Mouse (Mus musculus): Measurements from ENCODE around the gene Tc2n.
"Not testable (repeated sequence)": the region's sequence is repeated elsewhere in the genome, so short reads cannot be mapped to it uniquely, and the experiment has no call there.

Tc2n gene

GRCm38 (mm10) chr12:101718054-101718754 lies at the start of gene Tc2n:
Tc2n (minus strand) TSS chr12:101718523.
- peak; percentile 88 for DNase-seq (ENCODE audit: extremely low spot score)

GRCm38 (mm10) chr12:101767306-101768053 lies 49.2 kb upstream of the Tc2n start:
- DNase-seq (ENCODE audit: extremely low spot score) = no peak

- no peak for DNase-seq (ENCODE audit: extremely low spot score)
Observed at GRCm38 (mm10) chr12:101766228-101766852, 48.0 kb upstream of the Tc2n start.

- DNase-seq (ENCODE audit: extremely low spot score) = no peak
Observed at GRCm38 (mm10) chr12:101764870-101765269, 46.5 kb upstream of the Tc2n start.

- no peak for DNase-seq (ENCODE audit: extremely low spot score)
Observed at GRCm38 (mm10) chr12:101763065-101763464, 44.7 kb upstream of the Tc2n start.

GRCm38 (mm10) chr12:101762054-101762453 lies 43.7 kb upstream of the Tc2n start:
- no peak for DNase-seq (ENCODE audit: extremely low spot score)

- DNase-seq (ENCODE audit: extremely low spot score) = no peak
Observed at GRCm38 (mm10) chr12:101759440-101760045, 41.2 kb upstream of the Tc2n start.

GRCm38 (mm10) chr12:101758698-101759097 lies 40.4 kb upstream of the Tc2n start:
- DNase-seq (ENCODE audit: extremely low spot score) = no peak

- DNase-seq (ENCODE audit: extremely low spot score) = no peak
Observed at GRCm38 (mm10) chr12:101742375-101742774, 24.1 kb upstream of the Tc2n start.

- DNase-seq (ENCODE audit: extremely low spot score) = no peak
Observed at GRCm38 (mm10) chr12:101740486-101740885, 22.2 kb upstream of the Tc2n start.

- no peak for DNase-seq (ENCODE audit: extremely low spot score)
Observed at GRCm38 (mm10) chr12:101740045-101740444, 21.7 kb upstream of the Tc2n start.

- DNase-seq (ENCODE audit: extremely low spot score) = peak; percentile 58
Observed at GRCm38 (mm10) chr12:101718755-101719150, 430 bp upstream of the Tc2n start.

- DNase-seq (ENCODE audit: extremely low spot score) = no peak
Observed at GRCm38 (mm10) chr12:101699176-101699575, 19.1 kb downstream of the Tc2n start.

GRCm38 (mm10) chr12:101696521-101696920 lies 21.8 kb downstream of the Tc2n start:
- DNase-seq (ENCODE audit: extremely low spot score) = no peak

- no peak for DNase-seq (ENCODE audit: extremely low spot score)
Observed at GRCm38 (mm10) chr12:101680538-101680937, 37.8 kb downstream of the Tc2n start.

GRCm38 (mm10) chr12:101667502-101667901 lies 50.8 kb downstream of the Tc2n start:
- no peak for DNase-seq (ENCODE audit: extremely low spot score)

GRCm38 (mm10) chr12:101633137-101633536 lies 85.2 kb downstream of the Tc2n start:
- no peak for DNase-seq (ENCODE audit: extremely low spot score)

- not testable (repeated sequence) for DNase-seq (ENCODE audit: extremely low spot score)
Observed at GRCm38 (mm10) chr12:101606622-101607021, 111.7 kb downstream of the Tc2n start.
